Mouse (Mus musculus) midbrain, embryonic 14.5 days (tissue): ENCODE measurements around the gene Fam217a. TPM values are rescaled to one million over a fixed set of nuclear protein-coding genes. Genes with fewer than 3 reads are reported as not detected.
A peak's percentile ranks its signal among the peaks of the same experiment; 100 is the strongest.
"Not testable (repeated sequence)": the region's sequence is repeated elsewhere in the genome, so short reads cannot be mapped to it uniquely, and the experiment has no call there.

ENCODE experiments used
- ATAC-seq: fragments of 200-750 bp; cut with Nextera tagmentation; 2 replicates; pipeline ENCODE4 v1.8.0; 2017; ENCODE audit warnings: moderate number of reproducible peaks, moderate library complexity; ENCODE audit not compliant: low FRiP score, low TSS enrichment
- DNase-seq: peaks from one replicate; pipeline ENCODE4 v3.0.0-alpha.2; 2015
- H3K27ac ChIP-seq: fragments of 300-500 bp; sonication (generic); replicated peaks from 2 replicates; pipeline ENCODE4 v1.5.1; 2014; ENCODE audit warnings: mild to moderate bottlenecking, low read depth, low read length, moderate library complexity
- H3K27me3 ChIP-seq: fragments of 300-500 bp; sonication (generic); 2 replicates; pipeline ENCODE4 v1.6.1; 2014; ENCODE audit warnings: low read length, control low read depth, mixed read lengths; ENCODE audit not compliant: control insufficient read depth, insufficient read depth
- H3K36me3 ChIP-seq: fragments of 300-500 bp; sonication (generic); 2 replicates; pipeline ENCODE4 v1.6.1; 2014; ENCODE audit warnings: low read length, control low read depth; ENCODE audit not compliant: control insufficient read depth, insufficient read depth
- H3K4me1 ChIP-seq: fragments of 300-500 bp; sonication (generic); 2 replicates; pipeline ENCODE4 v1.6.1; 2014; ENCODE audit warnings: mild to moderate bottlenecking, antibody characterized with exemption, low read length, control low read depth; ENCODE audit not compliant: control insufficient read depth, insufficient read depth
- H3K4me2 ChIP-seq: fragments of 300-500 bp; sonication (generic); 2 replicates; pipeline ENCODE4 v1.6.1; 2014; ENCODE audit warnings: mild to moderate bottlenecking, low read length, moderate library complexity
- H3K4me3 ChIP-seq: fragments of 300-500 bp; sonication (generic); replicated peaks from 2 replicates; pipeline ENCODE4 v1.5.1; 2014; ENCODE audit warnings: low read depth, low read length
- H3K9ac ChIP-seq: fragments of 300-500 bp; sonication (generic); replicated peaks from 2 replicates; pipeline ENCODE4 v1.6.1; 2014; ENCODE audit warnings: mild to moderate bottlenecking, low read length, moderate library complexity
- H3K9me3 ChIP-seq: fragments of 300-500 bp; sonication (generic); 2 replicates; pipeline ENCODE4 v1.6.1; 2016; ENCODE audit warnings: low read length, control low read depth, mixed read lengths; ENCODE audit not compliant: control insufficient read depth
- WGBS: fragments of 180-500 bp; shearing (Covaris S2); extraction: QIAGEN DNeasy Blood & Tissue Kit; methylation state at CpG from one replicate; pipeline ENCODE4 v1.1.7; 2014; 5-methylcytosine and 5-hydroxymethylcytosine counted together
- polyA plus RNA-seq: library from polyadenylated mRNA; unstranded; fragments of >200 nt; fragmentation: Nextera tagmentation; extraction: Ambion mirVana; gene quantifications from 2 replicates; pipeline ENCODE4 v1.2.1, GENCODE M21; 2014

Gene Fam217a
- polyA plus RNA-seq, result 0.74 and 0.83 TPM in 2 replicates

DNA sequence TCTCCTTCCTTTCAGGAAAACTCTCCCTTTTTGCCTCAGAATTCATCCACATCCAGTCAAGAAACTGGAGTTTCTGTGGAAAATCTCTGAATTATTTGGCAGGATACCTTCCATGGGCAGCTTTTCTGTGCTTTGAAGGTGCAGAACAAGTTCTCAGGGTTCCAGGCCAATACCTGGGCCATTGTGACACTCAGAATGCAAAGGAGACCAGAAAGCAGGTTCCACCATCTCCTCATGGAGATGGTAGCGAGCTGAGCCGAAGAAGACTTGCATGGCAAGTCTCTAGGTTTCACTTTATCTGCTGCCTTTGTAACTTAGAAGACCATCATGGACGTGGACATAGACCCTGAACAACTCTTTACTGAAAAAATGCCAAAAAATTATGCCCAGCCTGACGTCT, at the start of gene Fam217a, which contains the start of gene 4933417A18Rik:
Gene Fam217a (minus strand): TSS at position 101 of the 400 bp plus-strand sequence.
Gene 4933417A18Rik (plus strand): TSS at position 200 of the 400 bp plus-strand sequence.
- Histone ChIP-seq H3K27me3 (no peaks in the 10 kb centered on the region), H3K4me1 (no peaks in the 10 kb centered on the region), H3K4me2 (no peak within 1 kb of the TSS), H3K36me3 (no peaks in the 10 kb centered on the region), H3K9me3 (no peaks in the 10 kb centered on the region), H3K9ac (no peak within 1 kb of the TSS), H3K4me3 (no peak within 1 kb of the TSS), H3K27ac (no peak within 1 kb of the TSS)
- 87% methylated on average over 4 of the region's 4 CpGs for WGBS
- no peak for DNase-seq
- ATAC-seq, result no peak

DNA sequence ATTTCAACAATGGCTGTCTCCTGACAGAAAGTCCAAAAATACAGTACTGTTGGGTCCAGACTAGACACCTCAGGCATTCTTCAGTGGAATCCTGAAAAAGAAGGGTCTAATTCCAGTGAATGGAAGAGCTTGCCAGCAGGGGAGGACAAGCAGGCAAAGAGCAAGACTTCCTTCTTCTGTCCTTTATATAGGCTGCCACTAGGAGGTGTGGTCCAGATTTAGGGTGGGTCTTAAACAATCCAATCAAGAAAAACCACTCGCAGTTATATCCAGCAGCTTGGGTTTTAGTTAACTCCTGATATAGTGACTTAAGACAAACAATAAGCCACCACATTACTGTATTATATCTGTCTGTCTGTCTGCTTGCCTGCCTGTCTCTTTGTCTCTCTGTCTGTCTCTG, 49.7 kb upstream of the Fam217a start:
- no peaks in the 10 kb centered on the region for H3K9me3 ChIP-seq
- H3K36me3 ChIP-seq, result peaks cover 24% of the 10 kb centered on the region
- ATAC-seq, result no peak
- H3K27ac ChIP-seq, result no peak overlapping the region
- H3K9ac ChIP-seq, result no peak overlapping the region
- H3K27me3 ChIP-seq, result no peaks in the 10 kb centered on the region
- no peaks in the 10 kb centered on the region for H3K4me1 ChIP-seq
- H3K4me2 ChIP-seq, result no peak overlapping the region
- no peak for DNase-seq
- 57% methylated on average over 1 of the region's 1 CpGs for WGBS
- H3K4me3 ChIP-seq, result no peak overlapping the region

DNA sequence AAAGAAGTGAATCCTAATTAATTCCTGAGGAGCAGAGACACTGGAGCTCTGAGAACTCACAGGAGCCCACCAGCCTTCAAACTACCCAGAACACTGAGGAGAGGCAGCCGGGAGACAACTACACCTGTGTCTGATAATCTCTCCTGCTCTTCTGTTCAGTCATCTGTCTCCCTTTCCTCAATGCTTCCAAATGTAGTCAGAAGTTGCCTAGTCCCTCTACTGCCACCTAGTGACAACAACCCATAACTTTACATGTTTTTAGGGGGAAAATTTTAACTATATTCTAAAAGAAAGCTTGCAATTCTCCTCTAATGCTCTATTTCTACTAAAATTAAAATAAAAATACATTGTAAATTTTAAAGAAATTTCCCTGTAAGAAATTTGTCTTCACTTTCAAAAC, 49.0 kb upstream of the Fam217a start:
- ATAC-seq (no peak), DNase-seq (peak; percentile 39)
- no peak overlapping the region for H3K4me2 ChIP-seq
- H3K4me1 ChIP-seq, result no peaks in the 10 kb centered on the region
- H3K36me3 ChIP-seq, result peaks cover 18% of the 10 kb centered on the region
- no peaks in the 10 kb centered on the region for H3K9me3 ChIP-seq
- no peak overlapping the region for H3K4me3 ChIP-seq
- H3K9ac ChIP-seq, result no peak overlapping the region
- WGBS, result 56% methylated on average over 1 of the region's 1 CpGs
- no peaks in the 10 kb centered on the region for H3K27me3 ChIP-seq
- no peak overlapping the region for H3K27ac ChIP-seq

GRCm38 (mm10) chr13:34972456-34972855, 48.3 kb upstream of the Fam217a start:
- H3K9me3 ChIP-seq, H3K4me1 ChIP-seq, H3K9ac ChIP-seq, H3K4me2 ChIP-seq, DNase-seq, ATAC-seq, H3K27ac ChIP-seq, H3K27me3 ChIP-seq, H3K4me3 ChIP-seq: not testable (repeated sequence)
- H3K36me3 ChIP-seq, result peaks cover 11% of the 10 kb centered on the region; the same call in 1 of the 2 replicates

DNA sequence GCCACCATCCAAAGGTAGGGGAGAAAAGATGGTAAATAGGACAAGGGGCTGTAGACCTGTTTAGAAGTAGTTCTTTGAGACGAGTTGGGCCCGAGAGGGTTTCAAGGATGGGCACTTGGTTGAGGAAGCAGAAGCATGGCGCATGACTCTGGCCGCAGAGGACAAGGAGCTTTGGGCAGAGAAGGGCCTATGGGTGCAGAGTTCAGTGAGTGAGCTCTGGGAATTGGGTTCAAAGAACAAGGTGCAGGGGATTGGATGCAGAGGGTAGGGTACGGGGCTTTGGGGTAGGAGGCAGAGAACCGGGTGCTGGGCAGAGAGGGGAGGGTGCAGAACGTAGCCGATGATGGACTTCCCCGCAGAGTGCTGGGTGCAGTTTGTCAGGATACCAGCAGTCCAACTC, 41.5 kb upstream of the Fam217a start:
- not testable (repeated sequence) for H3K4me2 ChIP-seq, H3K4me3 ChIP-seq, H3K27me3 ChIP-seq, ATAC-seq, H3K9me3 ChIP-seq, H3K36me3 ChIP-seq, DNase-seq, H3K27ac ChIP-seq, H3K4me1 ChIP-seq, H3K9ac ChIP-seq
- 81% methylated on average over 9 of the region's 9 CpGs for WGBS

GRCm38 (mm10) chr13:34964866-34965265, 40.8 kb upstream of the Fam217a start:
- H3K4me2 ChIP-seq, result peak overlapping the region; percentile 63
- no peak for ATAC-seq
- DNase-seq, result no peak
- H3K9ac ChIP-seq, result no peak overlapping the region
- H3K27me3 ChIP-seq, result peaks cover 8% of the 10 kb centered on the region; the same call in 1 of the 2 replicates
- WGBS, result 15% methylated on average over 5 of the region's 5 CpGs
- 0 out of 2 replicates have a peak, but pooled peaks cover 3% of the 10 kb centered on the region for H3K4me1 ChIP-seq
- H3K9me3 ChIP-seq, result no peaks in the 10 kb centered on the region
- peak overlapping the region; percentile 32 for H3K4me3 ChIP-seq
- H3K36me3 ChIP-seq, result no peaks in the 10 kb centered on the region
- H3K27ac ChIP-seq, result no peak overlapping the region

DNA sequence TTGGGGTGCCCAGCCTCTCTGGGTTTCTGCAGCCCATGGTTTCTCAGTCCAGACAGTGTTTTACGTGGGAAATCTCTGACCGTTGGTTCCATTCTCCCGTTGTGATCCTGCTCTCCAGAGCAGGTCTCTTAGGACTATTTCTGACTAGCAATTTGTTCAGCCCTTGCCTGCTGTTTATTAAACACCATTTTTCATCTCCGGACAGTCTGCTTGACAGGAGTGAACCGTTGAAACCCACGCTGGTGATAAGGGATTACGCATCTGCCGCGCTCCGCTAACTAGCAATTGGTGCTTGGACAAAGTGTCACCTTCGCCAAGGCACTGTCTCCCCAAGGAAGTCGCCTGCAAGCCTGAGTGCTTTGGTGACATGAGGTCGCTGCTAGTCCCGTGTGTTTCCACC, 40.3 kb upstream of the Fam217a start:
- DNase-seq, result peak; percentile 42
- Histone ChIP-seq H3K27ac (no peak overlapping the region), H3K9ac (no peak overlapping the region), H3K27me3 (peaks cover 8% of the 10 kb centered on the region; the same call in 1 of the 2 replicates), H3K4me1 (0 out of 2 replicates have a peak, but pooled peaks cover 3% of the 10 kb centered on the region), H3K4me3 (peak overlapping the region; percentile 32), H3K4me2 (peak overlapping the region; percentile 63), H3K36me3 (no peaks in the 10 kb centered on the region), H3K9me3 (no peaks in the 10 kb centered on the region)
- WGBS, result 5% methylated on average over 14 of the region's 14 CpGs
- ATAC-seq, result no peak

DNA sequence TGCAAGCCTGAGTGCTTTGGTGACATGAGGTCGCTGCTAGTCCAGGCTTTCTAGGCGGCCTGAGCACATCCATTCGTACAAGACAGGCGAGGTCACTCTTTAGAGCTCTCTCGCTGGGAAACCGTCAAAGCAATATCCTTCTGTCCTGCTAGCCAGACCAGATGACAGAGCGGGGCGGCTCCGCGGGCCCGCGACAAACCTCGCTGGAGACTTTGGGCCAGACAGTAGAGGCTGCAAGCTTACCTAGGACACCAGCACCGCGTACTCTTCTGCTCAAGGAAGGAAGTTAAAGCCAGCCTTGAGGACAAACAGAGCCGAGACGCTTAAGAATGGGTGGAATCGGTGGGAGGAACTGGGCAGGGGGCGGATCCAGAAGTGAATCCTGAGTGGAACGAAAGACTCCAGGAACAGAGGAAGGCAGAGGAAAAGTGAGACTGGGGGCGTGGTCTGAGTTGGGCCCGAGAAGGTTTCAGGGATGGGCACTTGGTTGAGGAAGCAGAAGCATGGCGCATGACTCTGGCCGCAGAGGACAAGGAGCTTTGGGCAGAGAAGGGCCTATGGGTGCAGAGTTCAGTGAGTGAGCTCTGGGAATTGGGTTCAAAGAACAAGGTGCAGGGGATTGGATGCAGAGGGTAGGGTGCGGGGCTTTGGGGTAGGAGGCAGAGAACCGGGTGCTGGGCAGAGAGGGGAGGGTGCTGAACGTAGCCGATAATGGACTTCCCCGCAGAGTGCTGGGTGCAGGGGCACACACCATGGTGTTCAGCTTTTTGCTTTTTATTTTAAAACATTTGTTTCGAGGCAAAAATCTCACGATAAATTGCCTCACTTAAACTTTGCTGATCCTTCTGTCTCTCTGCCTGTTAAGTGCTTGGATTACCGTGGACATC, 39.6 kb upstream of the Fam217a start, which contains the start of gene Eci3:
Gene Eci3 (minus strand): TSS at position 300 of the 887 bp plus-strand sequence.
- ATAC-seq (no peak), DNase-seq (peak; percentile 49)
- H3K4me3 ChIP-seq, result peak within 1 kb of the TSS; percentile 32
- no peaks in the 10 kb centered on the region for H3K36me3 ChIP-seq
- peak within 1 kb of the TSS; percentile 63 for H3K4me2 ChIP-seq
- no peak within 1 kb of the TSS for H3K27ac ChIP-seq
- H3K9me3 ChIP-seq, result no peaks in the 10 kb centered on the region
- H3K27me3 ChIP-seq, result peaks cover 8% of the 10 kb centered on the region; the same call in 1 of the 2 replicates
- 2% methylated on average over 32 of the region's 32 CpGs for WGBS
- 0 out of 2 replicates have a peak, but pooled peaks cover 3% of the 10 kb centered on the region for H3K4me1 ChIP-seq
- peak within 1 kb of the TSS; percentile 34; the same call in 1 of the 2 replicates for H3K9ac ChIP-seq
